Mouse (Mus musculus) kidney, adult 9 months (tissue): ENCODE measurements around the gene Olfr784.
"Not testable (repeated sequence)": the region's sequence is repeated elsewhere in the genome, so short reads cannot be mapped to it uniquely, and the experiment has no call there.

ENCODE experiments used
- DNase-seq: peaks from one replicate; pipeline ENCODE4 v3.0.0; 2022

Olfr784 gene

DNA sequence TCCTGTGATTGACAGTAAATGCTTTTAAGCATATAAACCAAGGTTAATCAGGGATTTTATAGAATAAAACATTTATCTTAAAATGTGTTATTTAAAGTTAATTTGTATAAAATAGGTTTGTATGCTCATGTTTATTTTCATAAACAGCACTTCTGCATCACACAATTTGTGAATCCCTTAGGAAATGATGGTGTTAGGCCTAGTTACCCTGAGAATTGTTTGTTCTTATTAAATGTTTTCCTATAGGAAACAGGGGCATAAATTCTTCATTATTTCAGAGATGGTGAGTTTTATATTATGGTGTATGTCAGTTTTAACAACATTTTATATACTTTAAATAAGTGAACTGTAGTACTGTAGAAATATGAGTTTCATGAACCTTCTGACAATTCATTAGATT is at the start of gene Olfr784:
Gene Olfr784, plus strand, starts transcription at position 301 of the 400 bp plus-strand sequence.
- DNase-seq = no peak

DNA sequence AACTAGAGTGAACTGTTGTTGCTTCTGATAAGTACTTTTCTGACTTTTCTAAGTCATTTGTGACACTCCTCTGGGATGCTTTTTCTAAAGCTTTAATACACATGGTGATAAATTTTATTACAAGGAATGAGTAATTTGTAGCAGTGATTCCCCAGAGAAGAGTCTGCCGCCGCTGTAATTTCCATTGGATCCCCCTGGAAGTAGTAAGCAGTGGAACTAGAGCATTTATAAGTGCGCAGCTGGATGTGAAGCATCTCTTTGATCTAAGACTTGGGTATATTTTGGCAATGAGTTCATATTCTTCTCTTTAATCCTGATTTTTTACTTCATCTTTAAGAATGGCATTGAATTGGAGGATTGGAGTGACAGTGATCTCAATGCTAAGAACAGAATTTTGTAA is 35.3 kb upstream of the Olfr784 start, which contains the start of gene Olfr782:
Gene Olfr782, plus strand, starts transcription at position 301 of the 400 bp plus-strand sequence.
- DNase-seq = no peak

DNA sequence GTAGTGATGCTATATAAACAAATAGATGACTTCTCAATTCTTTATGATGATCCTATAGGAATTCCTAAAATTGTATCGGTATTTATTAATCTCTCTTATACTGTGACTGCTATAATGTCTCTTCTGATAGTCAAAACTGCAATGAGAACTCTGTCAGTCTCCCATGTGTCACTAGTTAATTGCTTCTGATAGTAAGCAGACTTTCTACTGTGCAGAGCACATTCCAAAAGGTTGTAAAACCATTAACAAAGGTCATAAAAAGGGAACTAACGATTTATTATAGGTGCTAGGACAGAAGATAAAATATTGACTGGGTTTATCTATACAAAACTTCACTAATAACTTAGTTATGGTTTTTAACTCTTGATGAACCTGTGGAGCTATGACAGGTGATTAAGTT is 31.4 kb upstream of the Olfr784 start:
- DNase-seq = not testable (repeated sequence)

DNA sequence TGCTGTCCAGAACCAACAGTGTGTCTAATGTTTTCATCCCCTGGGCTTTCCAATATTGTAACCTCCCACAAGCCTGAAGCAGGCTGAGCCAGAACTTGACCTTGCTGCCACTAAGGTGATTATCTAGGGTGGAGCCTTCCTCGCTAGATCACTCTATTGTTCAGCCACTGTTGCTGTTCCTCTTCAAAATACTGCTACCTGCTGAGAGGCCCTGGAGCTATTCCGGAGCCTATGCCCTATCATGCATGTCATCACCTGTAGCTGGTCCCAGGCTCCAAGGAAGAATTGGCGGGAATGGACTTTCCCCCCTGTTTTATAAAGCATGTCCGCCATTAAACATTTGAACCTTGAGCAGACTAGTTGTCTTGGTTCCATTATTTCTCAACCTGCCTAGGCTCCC is 27.4 kb upstream of the Olfr784 start:
- DNase-seq = not testable (repeated sequence)

DNA sequence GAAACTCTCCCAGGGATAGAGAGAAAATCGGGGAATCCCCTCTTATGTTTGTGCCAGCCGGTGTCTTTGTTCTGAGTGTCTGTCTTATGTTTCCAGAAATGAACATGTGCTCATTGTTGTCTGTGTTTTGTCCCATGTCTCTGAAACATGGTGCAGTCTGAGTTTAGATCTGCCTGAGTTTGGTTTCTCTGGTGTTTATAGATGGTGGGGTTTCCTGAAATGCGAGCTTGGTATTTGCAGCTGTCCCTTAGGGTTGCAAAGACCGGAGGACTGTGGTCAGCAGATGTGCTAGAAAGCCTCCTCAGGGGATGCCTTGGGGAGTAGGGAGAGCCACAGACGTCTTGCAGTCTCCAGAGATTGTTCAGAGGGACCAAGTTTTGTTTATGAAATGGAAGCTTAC is 26.6 kb upstream of the Olfr784 start:
- DNase-seq = no peak

DNA sequence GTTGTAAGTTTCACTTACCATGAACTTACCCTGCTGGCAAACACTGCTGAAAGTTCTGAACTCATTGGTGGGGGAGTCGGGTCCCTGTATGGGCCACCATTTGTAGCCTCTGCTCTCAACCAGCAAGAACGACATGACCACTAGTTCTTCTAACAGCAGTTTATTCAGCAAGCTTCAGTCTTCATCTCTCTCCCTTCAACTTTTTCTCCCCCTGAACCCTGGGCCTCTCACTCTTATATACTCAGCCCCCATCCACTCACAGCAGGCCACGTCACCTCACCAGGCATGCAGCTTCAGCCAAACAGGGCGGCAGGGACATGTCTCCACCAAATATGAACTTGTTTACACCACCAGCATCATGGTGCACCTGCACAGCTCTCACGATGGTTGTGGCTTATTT is 9.8 kb upstream of the Olfr784 start:
- DNase-seq = not testable (repeated sequence)

DNA sequence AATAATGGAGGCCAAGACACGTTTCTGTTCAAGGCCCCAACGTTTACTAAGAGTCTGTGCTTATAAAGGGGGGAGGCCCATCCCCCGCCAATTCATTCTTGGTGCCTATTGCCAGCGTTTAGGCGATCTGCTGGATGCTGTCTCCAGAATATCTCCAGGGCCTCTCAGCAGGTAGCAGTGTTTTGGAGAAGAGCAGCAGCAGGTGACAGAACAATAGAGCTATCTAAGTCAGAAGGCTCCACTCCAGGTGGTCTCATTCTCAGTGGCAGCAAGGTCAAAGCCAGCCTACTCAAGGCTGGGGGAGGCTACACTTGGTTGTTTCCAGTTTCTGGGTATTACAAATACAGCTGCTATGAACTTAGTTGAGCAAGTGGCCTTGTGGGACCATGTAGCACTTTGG is 17.0 kb downstream of the Olfr784 start:
- DNase-seq = no peak

DNA sequence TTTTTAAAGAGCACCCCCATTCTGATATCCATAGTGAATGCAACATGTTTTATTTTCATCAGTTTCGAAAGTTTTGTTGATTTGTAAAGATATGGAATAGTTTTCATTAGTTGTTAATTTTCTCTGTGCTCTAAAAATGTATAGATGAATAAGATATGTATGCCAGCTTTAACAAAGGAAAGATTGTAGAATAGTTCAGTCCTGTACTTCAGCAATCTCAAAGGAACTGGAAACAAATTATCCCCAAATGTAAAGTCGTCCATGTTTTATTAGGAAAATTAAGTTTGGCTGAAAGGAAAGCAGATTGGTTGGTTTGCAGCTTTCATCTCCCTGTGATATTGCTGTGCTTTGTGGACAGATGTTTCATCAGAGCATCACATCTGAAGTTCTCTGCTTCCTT is 21.2 kb downstream of the Olfr784 start, which contains the start of gene Olfr785:
Gene Olfr785, plus strand, starts transcription at position 301 of the 400 bp plus-strand sequence.
- no peak for DNase-seq

DNA sequence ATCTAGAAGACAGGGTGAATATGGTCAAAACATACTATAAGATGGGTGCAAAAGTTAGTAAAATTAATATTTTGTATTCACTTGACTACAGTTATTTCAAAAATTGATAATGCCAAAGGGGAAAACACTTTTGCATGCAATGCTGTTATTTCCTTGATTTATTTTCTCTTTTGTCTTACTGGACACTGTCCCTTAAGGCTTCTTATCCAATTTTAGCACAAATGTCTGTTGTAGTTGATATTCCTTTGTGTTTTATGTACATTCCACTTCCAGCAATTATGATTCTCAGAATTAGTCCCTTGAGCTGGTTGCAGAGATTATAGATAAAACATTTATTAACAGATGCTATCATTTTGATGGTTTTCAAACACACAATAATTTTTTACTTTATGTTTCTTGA is 43.1 kb downstream of the Olfr784 start, which contains the start of gene Olfr786:
Gene Olfr786, plus strand, starts transcription at position 301 of the 400 bp plus-strand sequence.
- no peak for DNase-seq
